Mouse (Mus musculus) liver, adult 2 months (tissue): ENCODE measurements at regions not wholly inside any gene's neighbourhood (a gene's known extent, or its start where the extent isn't known, plus 50 kb on each side); places are given as distances from the start of the nearest gene placed in this dataset.

Source experiments
- DNase-seq: peaks from one replicate; pipeline ENCODE4 v3.0.0-alpha.2; 2011; ENCODE audit warnings: low read depth, low spot score; ENCODE audit errors: extremely low read depth
- H3K27ac ChIP-seq: fragments of 200-500 bp; replicated peaks from 2 replicates; pipeline ENCODE4 v1.5.1; 2012; ENCODE audit warnings: low read depth, mild to moderate bottlenecking, control low read depth, inconsistent platforms, low read length; ENCODE audit not compliant: insufficient read depth
- H3K27me3 ChIP-seq: fragments of 200-500 bp; 2 replicates; pipeline ENCODE4 v1.6.1; 2012; ENCODE audit warnings: mild to moderate bottlenecking, moderate library complexity, low read length, inconsistent platforms; ENCODE audit not compliant: control insufficient read depth, insufficient read depth
- H3K36me3 ChIP-seq: fragments of 200-500 bp; 2 replicates; pipeline ENCODE4 v1.6.1; 2012; ENCODE audit warnings: low read length, inconsistent platforms; ENCODE audit not compliant: control insufficient read depth, insufficient read depth
- H3K4me1 ChIP-seq: fragments of 200-500 bp; 2 replicates; pipeline ENCODE4 v1.6.1; 2011; ENCODE audit warnings: low read length; ENCODE audit not compliant: control insufficient read depth, insufficient read depth
- H3K4me3 ChIP-seq: fragments of 200-500 bp; 2 replicates; pipeline ENCODE4 v1.5.1; 2011; ENCODE audit warnings: low read depth, mild to moderate bottlenecking, control low read depth, low read length, moderate library complexity; ENCODE audit not compliant: insufficient read depth
- H3K79me2 ChIP-seq: fragments of 200-500 bp; 2 replicates; pipeline ENCODE4 v1.6.1; 2012; ENCODE audit warnings: inconsistent platforms, mild to moderate bottlenecking, low read length, moderate library complexity; ENCODE audit not compliant: control insufficient read depth, insufficient read depth
- H3K9ac ChIP-seq: fragments of 200-500 bp; 2 replicates; pipeline ENCODE4 v1.6.1; 2012; ENCODE audit warnings: low read depth, mild to moderate bottlenecking, control low read depth, inconsistent platforms, low read length
- CTCF ChIP-seq: fragments of 200-500 bp; IDR thresholded peaks from 2 replicates; pipeline ENCODE4 v1.5.1; 2011; ENCODE audit warnings: low read depth, low read length, control low read depth
- POLR2A ChIP-seq: fragments of 200-500 bp; IDR thresholded peaks from 2 replicates; pipeline ENCODE4 v1.6.1; 2011; ENCODE audit warnings: low read length, control low read depth; ENCODE audit not compliant: insufficient read depth; ENCODE audit errors: extremely low read depth
- WGBS: fragments of 180-500 bp; shearing (Covaris S2); methylation state at CpG from one replicate; pipeline ENCODE4 v1.1.7; 2018; 5-methylcytosine and 5-hydroxymethylcytosine counted together

DNA sequence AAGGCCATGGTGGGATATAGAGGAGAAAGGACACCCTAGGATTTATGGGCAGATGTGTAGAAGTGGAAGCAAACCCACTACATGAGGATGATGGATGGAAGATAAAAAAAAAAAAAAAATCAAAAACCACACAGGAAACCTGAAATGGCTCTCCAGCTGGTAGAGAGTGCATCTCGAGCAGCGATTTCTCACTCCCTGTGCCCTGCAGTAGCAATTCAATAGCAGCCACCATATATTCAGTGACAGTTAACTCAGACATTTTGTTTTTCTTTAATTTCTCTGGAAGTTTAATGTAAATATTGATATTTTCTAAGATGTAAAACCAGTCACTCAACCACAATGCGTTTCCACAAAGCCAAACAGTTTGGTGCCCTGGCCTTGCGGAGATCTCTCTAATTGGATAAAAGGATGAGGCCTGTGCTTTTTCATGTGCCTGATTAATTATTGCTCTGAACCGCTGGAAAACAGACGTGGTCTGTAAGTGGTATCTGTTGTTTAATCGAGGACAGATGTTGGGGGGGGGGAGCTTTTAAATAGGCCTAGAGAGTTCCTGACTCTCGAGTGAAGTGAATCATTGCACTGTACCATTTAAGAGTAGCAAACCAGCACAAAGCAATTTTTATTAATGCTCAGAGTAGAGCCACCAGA, 68.0 kb upstream of the Shisa3 start:
- no peak overlapping the region for H3K27ac ChIP-seq
- H3K9ac ChIP-seq = no peak overlapping the region
- no peak for TF ChIP-seq POLR2A
- TF ChIP-seq CTCF = no peak
- H3K79me2 ChIP-seq = no peaks in the 10 kb centered on the region
- no peak for DNase-seq
- H3K4me1 ChIP-seq = no peaks in the 10 kb centered on the region
- 82% methylated on average over 8 of the region's 8 CpGs for WGBS
- H3K27me3 ChIP-seq = no peaks in the 10 kb centered on the region
- H3K4me3 ChIP-seq = no peak overlapping the region
- no peaks in the 10 kb centered on the region for H3K36me3 ChIP-seq

- H3K4me3 ChIP-seq = no peak overlapping the region
- H3K27ac ChIP-seq = no peak overlapping the region
- H3K9ac ChIP-seq = no peak overlapping the region
- no peaks in the 10 kb centered on the region for H3K27me3 ChIP-seq
- H3K36me3 ChIP-seq = no peaks in the 10 kb centered on the region
- TF ChIP-seq CTCF = no peak
- TF ChIP-seq POLR2A = no peak
- DNase-seq = no peak
- no peaks in the 10 kb centered on the region for H3K4me1 ChIP-seq
- WGBS = 52% methylated on average over 3 of the region's 3 CpGs
- H3K79me2 ChIP-seq = no peaks in the 10 kb centered on the region
Measured at GRCm38 (mm10) chr5:67541867-67542266, 65.8 kb upstream of the Shisa3 start.

- no peaks in the 10 kb centered on the region for H3K36me3 ChIP-seq
- no peak overlapping the region for H3K27ac ChIP-seq
- 74% methylated on average over 9 of the region's 9 CpGs for WGBS
- no peaks in the 10 kb centered on the region for H3K27me3 ChIP-seq
- H3K9ac ChIP-seq = no peak overlapping the region
- no peaks in the 10 kb centered on the region for H3K4me1 ChIP-seq
- no peak for DNase-seq
- H3K79me2 ChIP-seq = no peaks in the 10 kb centered on the region
- H3K4me3 ChIP-seq = no peak overlapping the region
- TF ChIP-seq CTCF = no peak
- TF ChIP-seq POLR2A = no peak
Measured at GRCm38 (mm10) chr5:67544028-67544589, 63.6 kb upstream of the Shisa3 start.

DNA sequence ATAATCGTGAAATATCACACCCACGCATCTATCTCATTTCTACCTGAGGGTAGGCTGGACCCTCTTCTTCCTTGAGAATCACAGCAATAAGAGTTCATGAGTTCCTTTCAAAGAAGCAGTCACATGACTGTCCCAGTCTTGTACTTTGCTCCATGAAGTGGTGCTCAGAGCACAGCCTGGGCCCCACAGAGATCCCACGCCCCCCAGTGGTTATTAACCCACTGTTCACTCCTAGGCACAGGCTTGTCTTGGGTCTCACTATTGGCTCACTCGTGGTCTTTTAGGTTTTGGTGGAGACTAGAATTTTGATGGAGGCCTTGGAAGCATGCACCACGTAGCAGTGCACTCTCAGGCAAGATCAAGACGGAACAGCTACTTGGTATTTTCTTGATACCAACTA, 57.4 kb upstream of the Shisa3 start:
- DNase-seq = no peak
- TF ChIP-seq CTCF (no peak), POLR2A (no peak)

GRCm38 (mm10) chr5:67551668-67552390, 55.9 kb upstream of the Shisa3 start:
- Histone ChIP-seq H3K4me3 (no peak overlapping the region), H3K4me1 (no peaks in the 10 kb centered on the region), H3K36me3 (no peaks in the 10 kb centered on the region), H3K27ac (no peak overlapping the region), H3K27me3 (no peaks in the 10 kb centered on the region), H3K9ac (no peak overlapping the region), H3K79me2 (no peaks in the 10 kb centered on the region)
- DNase-seq = no peak
- no peak for TF ChIP-seq CTCF
- no peak for TF ChIP-seq POLR2A
- 91% methylated on average over 6 of the region's 6 CpGs for WGBS

More for the DNA sequence above, 57.4 kb upstream of the Shisa3 start:
- Histone ChIP-seq H3K36me3 (no peaks in the 10 kb centered on the region), H3K27ac (no peak overlapping the region), H3K9ac (no peak overlapping the region), H3K4me3 (no peak overlapping the region), H3K4me1 (no peaks in the 10 kb centered on the region), H3K79me2 (no peaks in the 10 kb centered on the region), H3K27me3 (no peaks in the 10 kb centered on the region)
- 81% methylated on average over 6 of the region's 6 CpGs for WGBS

DNA sequence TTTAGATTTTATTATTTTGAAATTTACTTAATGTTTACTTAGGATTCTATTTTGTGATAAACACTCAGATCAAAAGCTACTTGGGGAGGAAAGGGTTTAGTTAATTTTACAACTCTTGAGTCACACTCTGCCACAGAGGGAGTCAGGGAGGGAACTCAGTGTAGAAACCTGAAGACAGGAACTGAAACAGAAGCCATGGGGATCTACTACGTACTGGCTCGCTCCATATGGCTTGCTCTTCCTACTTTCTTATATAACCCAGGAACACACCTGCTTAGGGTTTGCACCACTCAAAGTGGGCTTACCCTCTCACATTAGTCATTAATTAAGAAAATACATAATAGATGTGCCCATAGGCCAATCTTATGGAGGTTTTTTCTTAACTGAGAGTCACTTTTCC, 54.8 kb upstream of the Shisa3 start:
- Histone ChIP-seq H3K9ac (no peak overlapping the region), H3K79me2 (no peaks in the 10 kb centered on the region), H3K27me3 (no peaks in the 10 kb centered on the region), H3K27ac (no peak overlapping the region), H3K4me3 (no peak overlapping the region), H3K36me3 (no peaks in the 10 kb centered on the region), H3K4me1 (no peaks in the 10 kb centered on the region)
- TF ChIP-seq CTCF (no peak), POLR2A (no peak)
- 79% methylated on average over 2 of the region's 2 CpGs for WGBS
- DNase-seq = no peak
